Mouse (Mus musculus) kidney, postnatal 4 days (tissue): Measurements from ENCODE around the gene Nap1l5.

Experiments used
- DNase-seq, 2 experiments: peaks; one replicate each; pipeline ENCODE4 v3.0.0; 2021; ENCODE audit warnings: mixed read lengths in 2 of 2

Gene Nap1l5

DNA sequence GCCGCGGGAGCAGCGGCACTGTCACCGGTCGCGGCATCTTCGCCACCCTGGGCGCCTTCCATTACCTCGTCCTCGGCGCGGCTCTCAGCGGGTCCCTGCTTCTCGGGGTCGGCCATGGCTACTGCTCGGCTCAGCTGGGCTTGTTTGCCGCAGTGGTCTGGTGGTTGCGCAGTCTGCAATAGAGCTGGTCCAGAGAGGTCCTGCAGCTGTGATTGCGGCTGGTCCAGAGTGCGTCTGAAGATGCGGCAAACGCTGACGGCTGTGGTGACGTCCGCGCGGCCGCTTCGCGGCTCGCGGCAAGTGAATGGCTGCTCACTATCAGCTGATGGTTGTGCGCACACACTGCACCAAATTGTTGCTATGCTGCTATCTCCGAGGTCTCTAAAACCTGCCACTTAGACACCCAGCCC, at the start of gene Nap1l5:
Nap1l5 (minus strand) TSS at position 225 of the 410 bp plus-strand sequence.
- DNase-seq: peak; percentile 21 to 52

GRCm38 (mm10) chr6:58951128-58951992, 44.5 kb upstream of the Nap1l5 start:
- peak; percentile 16 to 18 for DNase-seq

DNA sequence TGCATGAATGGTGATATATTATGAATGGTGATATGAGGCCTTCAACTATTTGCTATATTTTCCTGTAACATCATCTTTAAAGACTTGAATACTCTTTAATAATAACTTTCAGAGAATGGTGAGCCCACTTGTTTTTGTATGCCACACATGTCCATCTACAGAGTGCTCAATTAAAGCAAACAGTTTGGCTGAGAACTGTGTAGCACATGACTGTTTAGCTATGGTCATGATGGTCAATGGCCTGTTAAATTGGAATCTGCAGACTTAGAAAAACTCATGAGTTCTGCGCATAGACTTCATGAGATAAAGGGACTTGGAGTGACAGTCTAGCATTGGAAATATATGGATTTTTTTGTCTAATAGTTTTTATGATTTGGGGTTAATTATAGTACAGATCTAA, 43.5 kb upstream of the Nap1l5 start:
- no peak for DNase-seq

GRCm38 (mm10) chr6:58946840-58947239, 40.0 kb upstream of the Nap1l5 start:
- no peak for DNase-seq

DNA sequence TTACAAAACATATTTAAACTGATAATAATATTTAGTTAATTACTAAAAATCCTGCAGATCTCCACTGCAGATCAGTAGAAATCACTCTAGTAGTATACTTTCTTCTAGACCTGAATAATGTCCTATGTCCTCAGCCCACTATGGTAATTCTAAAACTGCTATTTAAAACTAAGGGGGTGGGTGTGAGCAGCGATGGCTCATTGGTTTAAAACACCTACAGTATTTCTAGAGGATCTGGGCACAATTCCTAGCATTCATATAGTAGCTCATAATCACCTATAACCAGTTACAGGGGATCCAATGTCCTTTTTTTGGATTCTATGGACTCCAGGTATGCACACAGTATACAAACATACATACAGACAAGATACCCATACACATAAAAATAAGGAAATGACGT, 39.4 kb upstream of the Nap1l5 start:
- no peak for DNase-seq

DNA sequence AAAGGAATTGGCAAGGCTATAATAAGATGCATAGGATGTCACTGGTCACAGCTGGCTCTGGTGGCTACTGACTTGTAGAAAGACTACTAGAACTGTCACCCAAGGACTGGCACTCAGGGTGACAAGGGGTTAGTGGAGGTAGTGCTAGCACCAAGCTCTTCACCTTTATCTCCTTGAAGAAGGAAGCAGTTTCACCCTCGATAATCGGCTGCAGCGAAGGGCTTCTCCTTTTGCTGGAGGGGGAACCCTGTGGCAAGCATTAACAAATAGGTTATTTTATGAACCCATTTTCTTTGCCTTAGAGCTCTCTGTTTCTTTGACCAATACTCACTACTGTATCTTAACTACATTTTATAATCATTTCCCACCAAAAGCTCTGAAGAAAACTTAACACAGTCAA, 37.1 kb upstream of the Nap1l5 start:
- no peak for DNase-seq

DNA sequence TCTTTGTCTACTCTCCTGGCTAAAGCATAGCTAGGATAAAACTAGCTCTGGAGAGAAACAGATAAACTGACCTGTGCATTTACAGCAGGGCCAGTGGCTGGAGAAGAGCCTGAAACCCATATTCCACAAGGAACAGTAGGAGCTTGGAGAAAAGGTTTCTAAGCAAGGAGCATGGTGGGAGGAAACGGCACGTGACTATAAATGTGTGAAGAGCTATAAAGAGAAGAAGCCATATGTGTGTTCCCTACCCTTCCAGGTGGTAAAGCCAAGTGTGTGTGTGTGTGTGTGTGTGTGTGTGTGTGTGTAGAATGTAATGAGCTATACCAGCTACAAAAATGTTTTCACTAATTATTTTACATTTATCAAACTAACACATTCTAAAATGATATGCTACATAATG, 35.4 kb upstream of the Nap1l5 start:
- no peak for DNase-seq

- DNase-seq: no peak
Observed at GRCm38 (mm10) chr6:58937726-58938125, 30.9 kb upstream of the Nap1l5 start.

- DNase-seq: no peak
Observed at GRCm38 (mm10) chr6:58934144-58934543, 27.3 kb upstream of the Nap1l5 start.

- no peak for DNase-seq
Observed at GRCm38 (mm10) chr6:58933189-58933913, 26.5 kb upstream of the Nap1l5 start.

- no peak for DNase-seq
Observed at GRCm38 (mm10) chr6:58932515-58933188, 25.8 kb upstream of the Nap1l5 start.

DNA sequence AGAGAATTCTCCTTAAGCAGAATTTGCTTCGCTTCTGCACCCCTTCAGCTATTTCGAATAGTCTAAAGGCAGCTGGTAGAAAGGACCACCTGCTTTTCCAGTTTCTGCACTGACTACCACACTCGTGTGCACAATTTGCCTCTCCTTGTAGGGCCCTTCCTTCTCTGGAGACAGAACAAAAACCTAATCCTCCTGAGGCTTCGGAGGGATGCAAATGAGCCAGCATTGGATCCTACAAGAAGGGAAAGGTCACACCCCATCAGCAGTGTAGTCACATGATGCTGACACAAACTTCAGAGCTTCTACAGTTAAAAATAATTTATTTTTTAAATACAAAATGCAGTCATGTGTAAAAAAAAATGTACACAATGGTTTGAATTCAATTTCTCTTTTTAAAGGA, 24.3 kb upstream of the Nap1l5 start:
- no peak for DNase-seq

- peak in 1 of 2 experiments; percentile 9 for DNase-seq
Observed at GRCm38 (mm10) chr6:58929911-58930431, 23.1 kb upstream of the Nap1l5 start.

- no peak for DNase-seq
Observed at GRCm38 (mm10) chr6:58927881-58928280, 21.0 kb upstream of the Nap1l5 start.

GRCm38 (mm10) chr6:58922511-58922910, 15.6 kb upstream of the Nap1l5 start:
- DNase-seq: no peak

DNA sequence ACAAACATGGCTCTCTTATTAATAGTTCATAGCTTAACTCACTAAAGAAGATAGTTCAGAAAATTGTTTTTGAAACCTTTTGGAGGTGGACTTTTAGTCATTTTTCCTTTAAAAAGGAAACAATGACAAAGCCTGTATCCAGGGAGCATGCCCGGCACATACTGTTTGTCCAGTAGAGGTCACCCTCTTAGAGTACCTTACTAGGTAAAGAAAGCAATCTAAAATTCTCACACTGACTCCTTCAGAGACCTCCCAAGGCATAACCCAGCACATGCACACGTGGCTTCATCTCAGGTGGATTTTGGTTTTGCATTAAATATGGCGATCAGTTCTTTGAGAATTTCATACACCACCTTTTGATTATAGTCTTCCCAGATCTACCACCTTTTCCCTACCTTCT, 14.7 kb upstream of the Nap1l5 start:
- DNase-seq: peak; percentile 32 to 36

GRCm38 (mm10) chr6:58920735-58921134, 13.9 kb upstream of the Nap1l5 start:
- no peak for DNase-seq

DNA sequence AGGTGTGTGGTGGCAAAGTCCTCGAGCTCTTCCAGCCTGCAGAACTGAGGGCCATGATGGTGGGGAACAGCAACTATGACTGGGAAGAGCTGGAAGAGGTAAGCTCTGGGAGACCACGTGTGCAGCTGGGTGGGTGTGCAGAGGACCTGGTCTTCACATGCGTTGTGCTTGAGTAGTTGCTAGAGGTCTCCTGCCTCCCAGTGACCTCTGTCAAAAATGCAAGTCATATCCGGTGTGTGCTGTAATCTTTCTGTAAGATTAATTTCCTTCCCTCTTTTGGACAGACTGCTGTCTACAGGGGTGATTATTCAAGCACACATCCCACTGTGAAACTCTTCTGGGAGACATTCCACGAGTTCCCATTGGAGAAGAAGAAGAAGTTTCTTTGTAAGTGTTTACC, 9.6 kb upstream of the Nap1l5 start:
- no peak for DNase-seq

GRCm38 (mm10) chr6:58913971-58914370, 7.1 kb upstream of the Nap1l5 start:
- DNase-seq: no peak

DNA sequence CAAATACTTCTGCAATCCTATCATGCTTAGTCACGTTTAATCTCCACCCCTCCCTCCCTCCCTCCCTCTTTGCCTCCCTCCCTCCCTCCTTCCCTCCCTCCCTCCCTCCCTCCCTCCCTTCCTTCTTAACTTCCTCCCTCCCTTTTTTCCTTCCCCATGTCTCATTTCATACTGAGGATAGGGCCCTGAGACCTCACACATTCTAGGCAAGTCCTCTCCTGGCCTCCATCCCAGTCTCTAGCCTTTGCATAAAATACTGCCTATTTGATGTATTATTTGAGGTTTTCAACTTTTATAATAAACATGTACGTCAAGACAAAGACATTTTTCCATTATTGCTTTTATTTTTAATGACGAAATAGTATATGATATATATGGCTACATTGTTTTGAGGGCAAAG, 6.7 kb upstream of the Nap1l5 start:
- DNase-seq: peak in 1 of 2 experiments; percentile 18

DNA sequence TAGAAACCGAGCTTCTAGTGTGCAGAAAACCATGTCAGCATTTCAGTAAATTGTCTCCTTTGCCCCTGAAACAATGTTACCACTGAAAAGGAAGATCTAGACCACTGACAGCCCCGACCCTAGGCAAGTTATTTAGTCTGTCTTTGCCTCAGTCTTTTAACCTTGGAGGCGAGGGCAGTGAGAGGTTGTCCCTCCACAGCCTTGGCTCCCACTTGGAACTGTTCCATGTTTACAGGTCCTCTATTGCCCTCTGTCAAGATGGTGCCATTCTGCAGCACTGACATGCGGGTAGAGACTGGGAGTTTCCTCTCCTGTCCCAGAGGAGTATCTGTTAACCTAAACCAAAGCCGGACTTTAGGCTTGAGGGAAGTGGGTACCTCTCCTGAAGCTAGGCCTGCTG, 6.0 kb upstream of the Nap1l5 start:
- DNase-seq: no peak

- no peak for DNase-seq
Observed at GRCm38 (mm10) chr6:58907791-58908190, 915 bp upstream of the Nap1l5 start.

- no peak for DNase-seq
Observed at GRCm38 (mm10) chr6:58907336-58907735, 460 bp upstream of the Nap1l5 start.
